Mouse (Mus musculus): ENCODE results near the gene Macrod2.

The Macrod2 gene

DNA sequence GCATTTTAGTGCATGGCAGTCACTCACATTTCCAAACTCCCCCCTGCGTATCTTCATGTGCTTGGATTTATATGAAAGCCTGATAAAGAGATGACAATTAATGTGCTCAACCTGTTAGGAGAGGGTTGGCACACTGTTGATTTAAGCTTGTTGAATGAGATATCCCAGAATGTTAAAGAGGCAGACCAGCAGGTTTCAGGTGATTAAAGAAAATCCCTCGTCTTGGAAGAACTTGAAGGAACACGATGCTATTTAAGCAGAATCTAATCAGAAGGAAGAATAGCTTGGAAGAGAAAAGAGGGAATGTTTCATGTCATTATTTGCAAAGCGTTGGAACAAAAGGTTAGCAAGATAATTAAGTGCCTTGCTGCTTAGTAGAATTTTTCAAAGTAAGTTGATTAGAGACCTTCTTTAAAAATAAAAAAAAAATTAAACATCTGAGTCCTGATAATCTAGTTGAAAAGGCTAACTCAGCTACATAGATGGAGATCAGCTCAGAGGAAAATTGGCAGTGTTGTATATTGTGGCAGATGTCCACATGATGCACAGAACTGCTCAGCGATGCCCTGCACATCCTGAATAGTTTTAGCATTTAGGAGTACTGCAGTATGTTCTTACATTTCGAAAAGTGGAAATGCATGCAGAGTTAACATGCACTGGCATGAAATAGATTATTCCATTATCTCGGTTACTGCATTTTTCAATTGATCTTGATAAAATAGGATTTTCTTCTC, 518.7 kb downstream of the Macrod2 start:
- DNase-seq = no peak

DNA sequence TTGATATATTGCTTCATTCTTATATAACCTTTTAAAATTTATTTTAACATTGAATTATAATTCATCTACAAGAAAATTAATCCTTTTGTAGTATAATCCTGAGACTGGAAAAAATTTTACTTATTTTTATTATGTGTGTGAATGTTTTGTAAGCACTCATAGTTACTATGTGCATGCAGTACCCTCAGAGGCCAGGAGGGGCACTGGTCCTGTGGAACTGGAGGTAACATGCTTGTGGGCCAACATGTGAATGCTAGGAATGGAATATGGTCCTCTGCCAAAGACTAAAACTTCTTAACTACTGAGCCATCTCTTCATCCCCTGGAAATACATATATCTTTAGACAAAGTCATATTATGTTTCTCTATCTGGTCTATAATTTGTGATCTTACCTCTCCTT, 531.8 kb downstream of the Macrod2 start:
- no peak for DNase-seq

DNA sequence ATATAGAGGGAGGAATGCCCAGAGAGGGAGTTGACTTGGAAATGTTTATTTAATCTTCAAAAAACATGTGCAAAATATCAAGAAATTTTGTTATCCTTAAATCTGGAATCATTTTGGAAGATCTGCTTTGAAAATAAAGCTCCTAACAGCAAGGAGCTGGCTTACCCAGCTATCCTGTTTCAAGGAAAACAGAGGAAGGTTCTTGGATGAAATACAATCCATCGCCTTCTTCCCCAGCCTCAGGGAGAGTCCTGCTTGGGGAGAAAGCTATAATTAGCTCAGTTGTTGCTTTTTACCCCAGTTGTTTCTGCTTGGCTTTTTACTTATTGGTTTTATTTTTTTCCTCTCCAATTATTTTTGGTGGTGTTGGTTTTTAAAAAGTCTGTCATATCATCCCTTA, 539.4 kb downstream of the Macrod2 start:
- DNase-seq = no peak

DNA sequence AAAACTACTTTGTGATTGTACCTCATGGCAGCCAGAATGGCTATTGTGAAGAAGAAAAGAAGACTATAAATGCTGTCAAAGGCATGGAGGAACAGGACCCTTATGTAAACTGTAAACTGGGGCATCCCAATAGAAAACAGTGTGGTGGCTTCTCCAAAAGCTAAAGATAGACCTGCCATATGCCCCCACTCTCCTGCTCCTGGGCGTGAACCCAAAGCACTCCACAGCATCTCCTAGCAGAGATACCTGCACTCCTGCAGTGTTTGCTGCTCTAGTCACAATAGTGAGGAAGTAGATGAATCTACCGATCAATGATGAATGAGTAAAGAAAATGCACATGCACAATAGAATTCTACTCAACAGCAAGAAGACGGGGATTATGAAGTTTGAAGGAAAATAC, 554.4 kb downstream of the Macrod2 start:
- DNase-seq = no peak

- DNase-seq = no peak
These were observed 564.1 kb downstream of the Macrod2 start for GRCm38 (mm10) chr2:140959246-140959645.

DNA sequence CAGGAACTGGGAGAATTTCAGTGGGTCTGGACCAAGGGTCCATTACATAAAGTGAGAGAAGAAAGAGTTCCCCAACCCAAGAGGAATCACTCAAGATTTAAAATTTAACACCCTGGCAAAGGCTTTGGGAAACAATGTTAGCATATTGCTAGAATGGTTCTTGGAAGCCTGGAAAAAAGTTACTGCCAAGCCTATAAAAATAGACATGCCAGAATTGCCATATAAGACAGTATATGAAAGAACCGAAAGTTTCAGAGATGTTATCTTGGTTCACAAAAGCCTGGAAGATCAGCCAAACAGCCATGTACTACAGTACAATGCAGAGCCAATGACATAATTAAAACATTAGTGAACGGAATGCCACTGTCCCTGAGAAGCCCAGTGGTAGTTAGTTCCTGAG, 575.1 kb downstream of the Macrod2 start:
- no peak for DNase-seq

- DNase-seq = no peak
These were observed 576.7 kb downstream of the Macrod2 start for GRCm38 (mm10) chr2:140971845-140972244.

GRCm38 (mm10) chr2:140985670-140986372, 590.7 kb downstream of the Macrod2 start:
- no peak for DNase-seq

GRCm38 (mm10) chr2:141003846-141004245, 608.7 kb downstream of the Macrod2 start:
- no peak for DNase-seq

GRCm38 (mm10) chr2:141004326-141004725, 609.2 kb downstream of the Macrod2 start:
- no peak for DNase-seq

DNA sequence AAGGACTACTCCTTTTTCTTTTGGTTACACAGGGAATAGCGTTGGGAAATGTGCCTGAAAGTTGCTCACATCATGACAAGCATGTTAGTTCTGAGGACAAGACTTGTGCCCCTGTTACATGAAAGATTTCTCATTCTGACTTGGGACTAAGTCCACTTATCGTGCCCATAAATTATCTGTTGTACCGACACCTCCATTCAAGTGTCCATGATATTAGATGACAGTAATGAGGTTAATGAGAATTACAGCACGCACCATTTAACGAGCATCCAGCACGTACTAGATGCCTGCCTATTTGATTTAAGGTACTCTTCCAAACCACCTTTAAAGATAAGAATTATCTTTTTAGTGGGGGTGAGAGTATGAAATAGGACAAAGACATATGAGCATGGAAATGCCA, 610.5 kb downstream of the Macrod2 start:
- DNase-seq = no peak

DNA sequence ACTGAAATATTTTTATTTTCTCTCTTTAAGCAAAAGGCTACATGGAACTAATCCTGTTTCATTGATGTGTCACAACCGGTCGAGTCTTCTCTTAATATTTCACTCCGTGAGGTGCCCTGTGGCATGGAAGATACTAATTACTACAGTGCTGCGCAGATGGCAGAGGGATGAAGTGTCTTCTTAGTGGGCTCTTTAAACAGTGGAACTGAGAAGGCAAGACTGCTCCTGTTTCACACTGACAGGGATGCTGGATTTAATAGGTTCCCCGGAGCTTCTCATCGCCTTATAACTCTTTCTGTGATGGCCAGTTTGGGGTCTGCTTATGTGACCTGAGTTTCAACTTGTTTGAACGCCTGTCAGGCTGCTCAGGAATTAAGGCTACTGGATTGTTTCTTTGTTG, 612.6 kb downstream of the Macrod2 start:
- DNase-seq = no peak

- no peak for DNase-seq
These were observed 613.3 kb downstream of the Macrod2 start for GRCm38 (mm10) chr2:141008458-141008857.

DNA sequence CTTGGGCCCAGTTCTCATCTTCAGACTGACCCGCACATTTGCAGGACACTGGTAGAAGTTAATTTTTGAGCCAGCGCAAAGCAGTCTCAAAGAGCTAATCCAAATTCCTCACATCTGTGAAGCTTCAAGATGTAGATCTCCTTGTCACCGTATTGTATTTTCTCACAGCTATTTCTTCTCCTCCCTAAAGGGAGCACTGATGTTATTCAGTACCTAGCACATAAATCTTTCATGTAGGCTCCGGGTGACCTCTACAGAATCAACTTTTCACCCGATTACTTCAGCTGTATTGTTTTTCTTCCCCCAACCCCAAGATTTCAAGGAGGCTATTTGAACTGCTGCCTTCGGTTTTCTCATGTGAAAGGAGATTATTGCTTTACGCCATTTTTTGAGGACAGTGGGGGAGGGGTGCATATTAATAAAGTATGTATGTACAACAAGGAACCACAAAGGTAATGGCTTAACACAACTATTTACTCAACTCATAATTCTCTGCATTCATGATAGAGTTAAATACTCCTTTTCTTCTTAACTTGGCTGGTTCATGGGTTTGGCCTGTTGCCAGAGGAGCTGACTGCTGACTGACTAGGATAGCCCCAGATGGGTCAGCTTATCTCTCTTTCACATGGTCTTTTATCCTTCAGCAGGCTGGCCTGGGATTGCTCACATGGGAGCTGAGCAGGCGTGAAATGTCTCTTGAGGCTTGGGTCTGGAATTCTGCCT, 618.5 kb downstream of the Macrod2 start:
- DNase-seq = no peak

- DNase-seq = no peak
These were observed 627.9 kb downstream of the Macrod2 start for GRCm38 (mm10) chr2:141022971-141023370.

GRCm38 (mm10) chr2:141023916-141024315, 628.8 kb downstream of the Macrod2 start:
- no peak for DNase-seq

DNA sequence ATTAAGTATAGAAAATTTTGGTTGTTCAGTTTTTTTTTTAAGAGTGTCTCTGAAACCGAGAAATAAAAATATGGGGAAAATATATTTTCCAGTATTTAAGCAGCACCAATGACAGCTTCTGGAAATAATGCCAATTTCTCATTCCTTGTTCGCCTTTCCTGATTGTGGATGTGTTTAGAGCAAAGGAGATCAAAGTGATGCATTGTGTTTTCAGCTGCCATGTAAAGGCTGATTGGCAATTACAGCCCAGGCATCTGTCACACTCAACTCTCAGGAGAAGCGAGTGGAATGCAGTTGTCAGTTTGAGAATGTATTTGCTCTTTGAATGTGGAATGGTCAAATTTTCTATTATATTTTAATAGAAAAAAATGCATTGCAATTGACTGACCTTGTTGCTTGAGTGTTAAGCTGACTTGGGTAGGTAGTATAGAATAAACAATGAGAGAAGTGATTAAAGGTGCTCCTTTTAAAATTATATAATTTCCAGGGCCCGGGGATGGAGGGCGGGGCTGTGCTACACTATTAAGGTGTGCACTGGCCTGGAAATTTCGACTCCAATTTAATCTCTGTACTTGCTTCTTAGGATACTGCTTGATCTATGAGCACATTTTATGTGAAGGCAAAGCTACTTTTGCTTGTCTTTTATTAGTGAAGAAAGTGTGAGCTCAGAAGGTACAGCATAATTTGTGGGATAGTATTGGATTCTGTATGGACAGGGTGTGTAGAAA, 629.4 kb downstream of the Macrod2 start:
- no peak for DNase-seq

DNA sequence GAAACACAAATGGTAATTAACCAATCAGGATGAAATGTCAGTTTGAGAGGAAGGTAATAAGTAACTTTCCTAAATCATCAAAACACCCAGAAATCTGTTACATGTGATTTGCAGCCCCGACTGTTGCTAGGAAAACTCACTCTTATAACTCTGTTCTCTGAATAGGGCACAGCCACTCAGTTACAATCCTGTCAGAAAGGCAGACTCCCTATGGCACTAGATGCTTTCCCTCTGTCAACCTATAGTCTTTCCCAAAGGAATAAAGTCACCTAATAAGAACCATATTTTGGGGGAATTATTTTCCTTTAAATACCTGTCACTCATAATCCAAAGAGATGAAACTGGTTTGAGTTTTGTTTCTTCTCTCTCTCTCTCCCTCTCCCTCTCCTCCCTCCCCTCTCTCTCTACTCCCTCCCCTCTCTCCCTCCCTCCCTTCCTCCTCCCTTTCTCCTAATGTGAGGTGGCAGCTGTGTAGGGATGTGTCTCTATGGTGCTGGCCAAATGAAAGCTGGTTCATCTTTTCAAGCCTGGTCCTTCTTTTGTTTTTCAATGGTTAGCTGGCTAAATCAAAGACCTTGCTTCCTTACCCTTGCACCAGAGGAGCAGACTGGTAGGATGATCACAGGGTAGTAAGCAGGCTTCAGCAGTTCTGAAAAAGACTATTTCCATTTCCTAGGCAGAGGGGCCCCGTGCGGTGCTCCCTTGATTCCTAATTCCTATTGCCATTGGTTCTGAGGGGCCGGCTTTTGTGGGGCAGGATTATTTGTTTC, 661.8 kb downstream of the Macrod2 start:
- DNase-seq = no peak

- no peak for DNase-seq
These were observed 662.3 kb downstream of the Macrod2 start for GRCm38 (mm10) chr2:141057455-141057833.

GRCm38 (mm10) chr2:141073981-141074855, 679.1 kb downstream of the Macrod2 start:
- DNase-seq = no peak

DNA sequence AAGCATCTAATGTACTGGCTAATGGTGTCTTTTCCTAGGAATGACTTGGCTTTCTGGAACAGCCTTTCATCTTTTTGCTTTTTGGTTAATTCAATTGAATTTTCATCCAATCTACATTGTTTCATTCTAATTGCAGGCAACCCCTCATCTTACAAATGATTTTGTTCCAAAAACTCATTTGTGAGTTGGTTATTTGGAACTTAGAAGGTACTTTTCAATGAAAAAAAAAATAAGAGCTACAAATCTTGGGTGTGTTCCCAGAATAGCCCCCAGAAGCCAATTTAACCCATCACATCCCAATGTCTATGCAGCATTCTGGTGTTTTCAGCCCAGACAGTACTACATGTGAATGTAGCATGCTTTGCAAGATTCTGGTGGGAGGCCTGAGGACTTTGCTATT, 683.1 kb downstream of the Macrod2 start:
- no peak for DNase-seq
